18 mouse cellular contexts compared by ENCODE assay signal in the genomic region with DNA sequence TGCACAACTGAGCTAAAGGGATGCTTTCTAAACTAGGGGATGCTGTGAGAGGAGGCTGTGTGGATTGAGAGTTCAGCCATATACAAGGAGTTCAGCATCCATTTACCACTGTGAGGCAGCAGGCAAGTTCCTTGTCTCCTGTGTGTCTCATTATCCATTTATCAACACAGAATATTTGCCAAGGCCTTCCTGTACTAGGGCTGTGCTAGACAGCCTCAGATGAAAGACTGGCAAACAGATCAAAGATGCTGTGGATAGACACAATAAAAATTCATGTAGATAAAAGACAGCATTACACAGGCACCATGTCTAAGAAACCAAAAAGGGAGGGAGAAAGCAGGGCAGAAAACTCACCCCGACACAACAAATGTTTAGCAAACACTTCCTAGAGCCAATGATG.
"Had no signal": no experiment of that assay in that cellular context is flagged by ENCODE, and none has a peak within 500 bp of the region (broad histone marks: within the 10 kb centered on the region; RNA-seq: fewer than 3 reads in every experiment).

No protein-coding gene starts in this region.

- H3K27ac ChIP-seq: liver, embryonic 12.5 days; liver, embryonic 14.5 days; midbrain, embryonic 10.5 days; neural tube, embryonic 13.5 days; neural tube, embryonic 15.5 days had no signal

- ATAC-seq: liver, embryonic 12.5 days had no signal

- H3K4me1 ChIP-seq: liver, embryonic 12.5 days; midbrain, embryonic 10.5 days; neural tube, embryonic 13.5 days; neural tube, embryonic 15.5 days had no signal

- H3K4me3 ChIP-seq: liver, embryonic 12.5 days; midbrain, embryonic 10.5 days; myocyte; neural tube, embryonic 13.5 days; neural tube, embryonic 15.5 days had no signal

- H3K9me3 ChIP-seq: midbrain, embryonic 10.5 days; neural tube, embryonic 15.5 days had no signal

- H3K27me3 ChIP-seq: liver, embryonic 12.5 days; neural tube, embryonic 13.5 days; neural tube, embryonic 15.5 days had no signal

- DNase-seq: lung, adult 18-20 months; lung, embryonic 14.5 days; lung, postnatal 10 days; lung, postnatal 4 days; retina, postnatal 1 day; right cerebral cortex, adult 18-20 months; right cerebral cortex, postnatal 25 days; right cerebral cortex, postnatal 4 days; spleen, adult 18-20 months; thymus, adult 18-20 months; thymus, postnatal 14 days; thymus, postnatal 36 days had no signal

- H3K9ac ChIP-seq: liver, embryonic 12.5 days; liver, embryonic 14.5 days; lung, embryonic 14.5 days; neural tube, embryonic 13.5 days; neural tube, embryonic 15.5 days had no signal

- H3K36me3 ChIP-seq: liver, embryonic 12.5 days; midbrain, embryonic 10.5 days; neural tube, embryonic 13.5 days; neural tube, embryonic 15.5 days had no signal

- H3K4me2 ChIP-seq: liver, embryonic 12.5 days; lung, embryonic 14.5 days; neural tube, embryonic 13.5 days; neural tube, embryonic 15.5 days had no signal
